Mouse (Mus musculus): ENCODE measurements around the gene Smc3. TPM values are rescaled to one million over a fixed set of nuclear protein-coding genes. Genes with fewer than 3 reads are reported as not detected.
A peak's percentile ranks its signal among the peaks of the same experiment; 100 is the strongest.

Gene Smc3
- polyA plus RNA-seq, 1 experiment from 2014 or later, result 64.0 TPM

DNA sequence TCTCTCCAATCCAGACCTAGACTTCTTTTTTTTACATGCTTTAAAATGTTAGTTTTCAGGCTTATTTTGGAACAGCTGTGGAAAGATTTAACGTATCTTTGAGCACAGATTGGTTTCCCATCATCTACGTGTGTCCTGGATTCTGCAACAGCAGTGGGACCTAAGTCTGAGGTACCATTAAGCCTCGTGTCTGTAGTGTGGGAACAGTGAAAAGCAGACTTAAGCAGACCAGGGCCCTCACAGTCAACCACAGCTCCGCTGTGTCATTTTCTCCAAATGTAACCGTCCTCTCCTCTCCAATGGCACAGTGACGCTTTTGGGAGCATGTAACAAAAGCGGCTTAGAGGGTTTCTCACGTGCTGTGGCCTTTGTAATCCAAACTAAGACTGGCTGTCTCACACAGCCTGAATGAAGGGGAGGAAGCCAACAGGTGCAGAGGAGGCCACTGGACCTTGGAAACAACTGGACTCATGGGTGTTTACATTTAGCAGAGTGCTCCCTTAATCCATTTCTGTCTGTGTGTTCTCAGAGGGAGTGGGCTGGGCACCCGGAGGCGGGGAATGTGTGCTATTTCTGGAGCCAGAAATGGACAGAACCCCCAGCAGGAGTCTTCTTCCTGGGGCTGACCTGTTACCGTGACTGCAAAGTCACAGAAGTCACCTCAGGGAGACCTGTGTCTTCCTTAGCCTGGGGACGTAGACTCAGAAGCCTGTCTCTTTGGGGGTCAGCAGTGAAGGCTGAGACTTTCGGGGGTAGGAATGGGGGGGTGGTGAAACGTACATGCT, 61.9 kb downstream of the Smc3 start:
- H3K4me3 ChIP-seq, result no peak overlapping the region
- no peak overlapping the region for H3K9ac ChIP-seq
- no peaks in the 10 kb centered on the region for H3K36me3 ChIP-seq
- ATAC-seq (ENCODE audit: insufficient number of reproducible peaks, low FRiP score, low TSS enrichment, low read depth), result no peak
- no peaks in the 10 kb centered on the region for H3K9me3 ChIP-seq
- H3K27me3 ChIP-seq, result peaks cover 20% of the 10 kb centered on the region; the same call in 1 of the 2 replicates
- H3K27ac ChIP-seq, result no peak overlapping the region
- 46% methylated on average over 14 of the region's 14 CpGs for WGBS
- peaks cover 3% of the 10 kb centered on the region; the same call in 1 of the 2 replicates for H3K4me1 ChIP-seq
- no peak overlapping the region for H3K4me2 ChIP-seq

DNA sequence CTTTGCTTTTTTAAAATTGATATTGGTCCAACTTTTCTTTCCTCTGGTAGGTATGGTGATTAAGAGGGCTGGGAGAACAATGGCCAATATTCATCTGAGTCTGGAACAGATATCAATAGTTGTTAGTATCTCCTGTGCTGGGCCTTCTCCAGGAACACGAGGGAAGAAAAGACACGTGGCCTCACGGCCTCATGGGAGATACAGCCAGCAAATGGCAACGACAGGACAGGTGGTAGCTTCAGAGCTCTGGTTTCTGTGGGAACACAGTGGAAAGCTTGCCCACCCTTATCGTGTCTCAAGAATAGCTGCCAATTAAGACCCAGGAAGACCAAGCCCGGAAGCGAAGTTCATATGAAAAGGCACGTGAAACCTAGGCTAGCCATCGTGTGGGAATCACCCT, 64.6 kb downstream of the Smc3 start:
- Histone ChIP-seq H3K36me3 (no peaks in the 10 kb centered on the region), H3K9ac (no peak overlapping the region), H3K27me3 (peaks cover 7% of the 10 kb centered on the region; the same call in 1 of the 2 replicates), H3K4me2 (no peak overlapping the region), H3K27ac (no peak overlapping the region), H3K4me3 (no peak overlapping the region), H3K4me1 (peaks cover 3% of the 10 kb centered on the region; the same call in 1 of the 2 replicates), H3K9me3 (no peaks in the 10 kb centered on the region)
- 88% methylated on average over 9 of the region's 9 CpGs for WGBS
- ATAC-seq (ENCODE audit: insufficient number of reproducible peaks, low FRiP score, low TSS enrichment, low read depth), result no peak

DNA sequence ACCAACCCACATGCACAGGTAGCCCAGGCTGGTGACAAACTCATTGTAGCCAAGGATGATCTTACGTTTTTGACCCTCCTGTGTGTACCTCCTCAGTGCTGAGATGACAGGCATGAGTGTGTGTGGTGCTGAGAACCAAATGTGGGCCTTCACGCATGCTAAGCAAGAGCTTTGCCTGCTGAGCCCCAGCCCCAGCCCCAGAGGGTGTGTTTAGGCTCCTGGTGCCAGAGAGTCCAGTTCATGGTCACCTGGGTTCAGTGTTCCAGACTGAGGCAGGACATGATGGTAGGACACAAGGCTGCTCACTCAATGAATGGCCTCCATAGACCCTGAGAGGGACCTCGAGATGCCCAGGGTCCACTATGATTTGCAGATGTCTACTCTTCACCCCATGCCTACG, 65.2 kb downstream of the Smc3 start:
- ATAC-seq (ENCODE audit: insufficient number of reproducible peaks, low FRiP score, low TSS enrichment, low read depth), result no peak
- no peak overlapping the region for H3K9ac ChIP-seq
- no peaks in the 10 kb centered on the region for H3K9me3 ChIP-seq
- peaks cover 13% of the 10 kb centered on the region for H3K27me3 ChIP-seq
- H3K36me3 ChIP-seq, result no peaks in the 10 kb centered on the region
- H3K27ac ChIP-seq, result no peak overlapping the region
- H3K4me2 ChIP-seq, result no peak overlapping the region
- H3K4me1 ChIP-seq, result peaks cover 3% of the 10 kb centered on the region; the same call in 1 of the 2 replicates
- no peak overlapping the region for H3K4me3 ChIP-seq
- WGBS, result 87% methylated on average over 4 of the region's 4 CpGs

DNA sequence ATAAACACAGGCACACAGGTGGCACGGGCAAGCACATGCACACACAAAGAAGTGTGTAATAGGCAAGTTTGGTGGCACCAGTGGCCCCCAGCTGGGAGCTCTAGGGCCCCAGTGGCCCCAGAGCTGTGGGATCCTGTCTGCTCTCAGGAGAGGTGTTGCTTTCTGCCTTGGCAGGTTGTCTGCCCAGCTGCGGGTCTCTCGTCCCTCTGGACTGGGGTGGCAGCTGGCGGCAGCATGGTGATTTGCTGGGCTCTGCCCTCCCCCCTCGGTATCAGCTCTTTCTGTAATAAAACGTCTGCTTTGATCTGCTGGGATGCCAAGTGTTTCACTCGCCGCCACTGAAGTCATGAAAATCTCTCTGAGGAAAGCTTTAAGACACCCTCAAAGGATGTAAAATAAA, 66.5 kb downstream of the Smc3 start:
- ATAC-seq (ENCODE audit: insufficient number of reproducible peaks, low FRiP score, low TSS enrichment, low read depth), result no peak
- no peaks in the 10 kb centered on the region for H3K36me3 ChIP-seq
- no peak overlapping the region for H3K4me3 ChIP-seq
- peaks cover 26% of the 10 kb centered on the region for H3K27me3 ChIP-seq
- no peak overlapping the region for H3K9ac ChIP-seq
- peaks cover 3% of the 10 kb centered on the region; the same call in 1 of the 2 replicates for H3K4me1 ChIP-seq
- no peaks in the 10 kb centered on the region for H3K9me3 ChIP-seq
- no peak overlapping the region for H3K27ac ChIP-seq
- H3K4me2 ChIP-seq, result no peak overlapping the region
- WGBS, result 15% methylated on average over 8 of the region's 8 CpGs

DNA sequence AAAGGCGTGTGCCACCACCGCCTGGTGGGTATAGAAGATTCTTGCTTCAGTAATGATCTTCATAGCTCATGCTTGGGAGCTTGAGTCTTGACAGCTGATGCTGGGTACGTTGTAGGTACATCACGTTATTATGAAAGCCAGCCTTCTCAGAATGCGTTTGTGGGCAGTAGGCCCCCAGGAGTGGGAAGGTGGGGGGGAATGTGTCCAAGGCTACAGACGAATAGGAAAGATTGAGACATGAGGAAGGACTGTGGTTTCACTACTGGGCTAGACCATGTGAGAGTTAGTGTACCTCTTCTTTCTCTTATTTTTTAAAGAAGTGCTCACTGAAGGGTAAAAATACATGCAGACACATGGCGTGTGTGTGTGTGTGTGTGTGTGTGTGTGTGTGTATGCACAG, 68.6 kb downstream of the Smc3 start:
- no peak overlapping the region for H3K4me3 ChIP-seq
- ATAC-seq (ENCODE audit: insufficient number of reproducible peaks, low FRiP score, low TSS enrichment, low read depth), result no peak
- H3K27me3 ChIP-seq, result peaks cover 36% of the 10 kb centered on the region

DNA sequence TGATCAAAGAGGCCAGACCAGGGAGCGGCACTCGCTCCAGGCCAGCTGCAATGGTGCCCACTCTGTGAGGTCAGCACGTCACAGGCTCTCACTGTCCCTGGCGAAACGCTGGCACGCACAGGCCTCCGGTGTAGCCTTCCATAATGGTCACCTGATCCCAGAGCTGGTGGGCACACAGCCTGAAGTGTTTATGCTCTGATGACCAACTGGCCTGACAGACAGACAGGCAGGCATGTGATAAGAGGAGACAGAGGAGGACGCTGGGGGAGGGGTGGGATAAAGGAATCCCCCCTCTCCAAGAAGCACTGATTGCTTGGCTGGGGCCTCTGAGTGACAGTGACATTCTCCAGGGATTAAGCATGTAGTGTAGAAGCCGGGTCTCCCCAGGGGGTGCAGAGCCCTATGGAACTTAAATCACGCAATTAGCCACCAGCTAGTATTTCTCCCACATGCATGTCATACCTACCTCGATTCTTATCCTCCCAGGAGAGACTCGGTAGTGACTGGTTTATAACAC, 70.5 kb downstream of the Smc3 start:
- 0 out of 2 replicates have a peak, but pooled peaks have one; percentile 58 for ATAC-seq (ENCODE audit: insufficient number of reproducible peaks, low FRiP score, low TSS enrichment, low read depth)
- no peak overlapping the region for H3K27ac ChIP-seq
- peaks cover 54% of the 10 kb centered on the region for H3K27me3 ChIP-seq
- no peaks in the 10 kb centered on the region for H3K36me3 ChIP-seq
- peaks cover 3% of the 10 kb centered on the region; the same call in 1 of the 2 replicates for H3K4me1 ChIP-seq
- no peak overlapping the region for H3K9ac ChIP-seq
- WGBS, result 27% methylated on average over 12 of the region's 12 CpGs
- H3K4me3 ChIP-seq, result no peak overlapping the region
- H3K4me2 ChIP-seq, result no peak overlapping the region
- H3K9me3 ChIP-seq, result no peaks in the 10 kb centered on the region

More for the DNA sequence above, 68.6 kb downstream of the Smc3 start:
- H3K4me1 ChIP-seq, result peaks cover 3% of the 10 kb centered on the region; the same call in 1 of the 2 replicates
- no peak overlapping the region for H3K27ac ChIP-seq
- H3K36me3 ChIP-seq, result no peaks in the 10 kb centered on the region
- WGBS, result 85% methylated on average over 7 of the region's 7 CpGs
- no peaks in the 10 kb centered on the region for H3K9me3 ChIP-seq
- no peak overlapping the region for H3K4me2 ChIP-seq
- H3K9ac ChIP-seq, result no peak overlapping the region

DNA sequence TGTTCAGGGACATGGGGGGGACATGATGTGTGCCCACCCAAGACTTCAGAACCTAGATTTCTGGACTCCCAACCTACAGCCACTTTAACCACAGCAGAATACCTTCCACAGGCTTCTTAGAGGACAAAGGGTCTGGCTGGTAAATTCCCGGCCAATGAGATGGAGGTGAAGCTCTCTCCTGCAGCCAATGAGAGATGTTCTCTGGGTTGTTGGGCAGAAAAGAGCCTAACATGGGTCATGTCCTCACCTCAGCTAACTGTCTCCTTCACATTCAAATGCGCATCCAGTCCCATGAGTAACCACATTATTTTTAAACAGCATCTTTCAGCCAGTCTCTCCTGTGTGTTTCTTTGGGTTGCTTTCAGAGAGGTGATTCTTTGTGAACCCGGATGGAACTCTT, 71.2 kb downstream of the Smc3 start:
- Histone ChIP-seq H3K36me3 (no peaks in the 10 kb centered on the region), H3K4me3 (no peak overlapping the region), H3K9me3 (no peaks in the 10 kb centered on the region), H3K9ac (no peak overlapping the region), H3K27ac (no peak overlapping the region), H3K4me1 (peaks cover 7% of the 10 kb centered on the region), H3K27me3 (peaks cover 62% of the 10 kb centered on the region), H3K4me2 (no peak overlapping the region)
- WGBS, result 65% methylated on average over 3 of the region's 3 CpGs
- ATAC-seq (ENCODE audit: insufficient number of reproducible peaks, low FRiP score, low TSS enrichment, low read depth), result no peak

DNA sequence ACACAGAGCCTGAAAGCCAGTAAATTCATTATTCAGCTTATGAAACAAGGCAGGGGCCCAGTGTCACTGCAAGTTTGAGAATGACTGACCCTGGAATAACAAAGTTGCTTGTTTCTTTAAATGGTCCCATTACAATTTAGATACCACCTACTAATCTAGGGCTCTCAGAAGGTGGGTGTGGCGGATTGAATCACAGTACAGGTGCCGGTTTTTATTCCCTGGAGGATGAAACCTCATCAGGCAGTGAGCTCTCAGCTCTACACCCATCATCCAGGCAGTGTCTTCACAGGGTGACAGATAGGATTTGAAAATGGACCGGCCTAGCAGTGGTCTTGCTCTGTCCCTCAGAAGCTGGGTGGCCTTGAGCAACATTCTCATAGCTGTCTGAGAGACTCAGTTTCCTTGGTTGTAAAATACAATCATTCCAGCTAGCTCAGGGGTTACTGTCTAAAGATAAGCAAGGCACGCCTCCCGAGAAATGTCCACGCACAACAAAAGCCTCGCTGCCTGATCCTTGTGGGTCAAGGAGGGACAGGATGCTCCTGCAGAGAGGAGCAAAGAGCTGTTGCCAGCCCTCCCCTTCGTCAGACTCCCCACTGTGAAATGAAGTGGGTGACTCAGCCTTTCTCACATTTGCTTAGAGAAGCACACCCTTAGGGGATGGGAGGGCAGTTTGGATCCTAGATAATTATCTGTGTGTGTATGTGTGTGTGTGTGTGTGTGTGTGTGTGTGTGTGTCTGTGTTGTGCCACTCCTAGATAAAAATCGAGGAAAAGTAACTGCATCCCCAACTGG, 74.1 kb downstream of the Smc3 start:
- Histone ChIP-seq H3K27ac (no peak overlapping the region), H3K4me2 (no peak overlapping the region), H3K27me3 (peaks cover 85% of the 10 kb centered on the region), H3K36me3 (no peaks in the 10 kb centered on the region), H3K4me3 (no peak overlapping the region), H3K9ac (no peak overlapping the region), H3K9me3 (no peaks in the 10 kb centered on the region), H3K4me1 (peaks cover 15% of the 10 kb centered on the region)
- ATAC-seq (ENCODE audit: insufficient number of reproducible peaks, low FRiP score, low TSS enrichment, low read depth), result no peak
- WGBS, result 34% methylated on average over 9 of the region's 9 CpGs

DNA sequence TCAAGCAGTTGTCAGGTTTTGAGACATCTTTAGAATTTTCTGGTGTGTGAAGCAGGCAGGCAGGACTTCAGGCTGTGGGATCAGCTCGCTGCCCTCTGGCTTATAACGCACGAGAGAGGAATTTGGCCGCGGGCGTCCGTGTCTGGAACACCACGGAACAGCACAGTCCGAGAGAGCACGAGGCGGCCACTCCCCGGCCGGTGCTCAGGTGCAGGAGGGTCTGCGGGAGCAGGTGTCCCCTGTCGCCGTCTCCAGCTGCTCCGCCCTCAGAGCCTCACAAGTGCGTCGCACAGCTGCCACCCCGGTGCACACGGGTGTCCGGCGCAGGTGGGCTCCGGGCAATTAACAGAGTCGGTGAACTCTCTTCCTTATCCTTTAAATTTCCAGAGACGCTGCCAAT, 76.0 kb downstream of the Smc3 start:
- peak overlapping the region; percentile 99 for H3K4me2 ChIP-seq
- H3K4me3 ChIP-seq, result peak overlapping the region; percentile 58
- no peaks in the 10 kb centered on the region for H3K9me3 ChIP-seq
- H3K27ac ChIP-seq, result no peak overlapping the region
- H3K36me3 ChIP-seq, result no peaks in the 10 kb centered on the region
- ATAC-seq (ENCODE audit: insufficient number of reproducible peaks, low FRiP score, low TSS enrichment, low read depth), result 0 out of 2 replicates have a peak, but pooled peaks have one; percentile 35
- under 1% methylated on average over 26 of the region's 26 CpGs for WGBS
- H3K27me3 ChIP-seq, result peaks cover 75% of the 10 kb centered on the region
- H3K9ac ChIP-seq, result no peak overlapping the region
- H3K4me1 ChIP-seq, result peaks cover 15% of the 10 kb centered on the region

DNA sequence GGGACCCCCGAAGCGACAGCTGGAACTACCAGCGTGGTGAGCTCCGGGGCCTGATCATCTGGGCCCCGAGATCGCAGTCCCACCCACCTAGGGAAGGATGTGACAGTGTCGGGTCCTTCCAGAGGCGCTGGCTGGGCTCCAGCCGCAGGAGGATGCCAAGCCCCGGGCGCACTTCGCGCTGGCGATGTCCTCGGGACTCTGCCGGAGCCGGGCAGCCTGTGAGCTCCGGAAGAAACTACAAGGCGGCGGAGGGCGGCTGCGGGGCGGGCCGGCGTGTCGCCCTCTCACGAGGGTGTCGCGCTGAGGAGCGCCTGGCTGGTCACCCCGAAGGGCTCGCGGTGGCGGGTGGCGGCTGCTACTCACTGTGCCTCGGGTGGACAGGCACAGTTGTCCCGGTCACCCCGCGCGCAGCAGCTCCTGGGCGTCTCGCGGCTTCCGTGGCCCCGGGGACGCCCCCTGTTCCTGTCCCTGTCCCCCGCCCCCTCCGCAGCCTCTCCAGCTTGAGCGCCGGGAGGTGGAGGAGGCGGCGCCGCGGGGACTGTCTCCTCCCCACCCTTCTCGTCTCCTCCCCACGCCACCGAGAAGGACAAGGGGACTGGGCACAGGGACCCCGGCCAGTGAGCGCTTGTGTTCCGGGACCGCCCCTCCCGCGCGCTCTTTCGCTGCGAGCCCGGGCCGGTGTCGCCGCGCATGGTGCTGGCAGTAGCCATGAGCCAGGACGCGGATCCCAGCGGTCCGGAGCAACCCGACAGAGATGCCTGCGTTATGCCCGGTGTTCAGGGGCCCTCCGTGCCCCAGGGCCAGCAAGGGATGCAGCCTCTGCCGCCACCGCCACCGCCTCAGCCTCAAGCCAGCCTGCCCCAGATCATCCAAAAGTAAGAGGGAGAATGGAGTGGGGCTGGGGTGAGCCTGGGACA, 76.8 kb downstream of the Smc3 start, which contains the start of gene Rbm20:
Rbm20 (plus strand) TSS at position 589 of the 917 bp plus-strand sequence.
- WGBS, result under 1% methylated on average over 80 of the region's 82 CpGs
- H3K27me3 ChIP-seq, result peaks cover 73% of the 10 kb centered on the region
- no peak within 1 kb of the TSS for H3K27ac ChIP-seq
- H3K4me1 ChIP-seq, result peaks cover 15% of the 10 kb centered on the region
- H3K9me3 ChIP-seq, result no peaks in the 10 kb centered on the region
- H3K9ac ChIP-seq, result peak within 1 kb of the TSS; percentile 44; the same call in 1 of the 2 replicates
- no peaks in the 10 kb centered on the region for H3K36me3 ChIP-seq
- peak within 1 kb of the TSS; percentile 99 for H3K4me2 ChIP-seq
- ATAC-seq (ENCODE audit: insufficient number of reproducible peaks, low FRiP score, low TSS enrichment, low read depth), result peak; percentile 76
- H3K4me3 ChIP-seq, result peak within 1 kb of the TSS; percentile 58

DNA sequence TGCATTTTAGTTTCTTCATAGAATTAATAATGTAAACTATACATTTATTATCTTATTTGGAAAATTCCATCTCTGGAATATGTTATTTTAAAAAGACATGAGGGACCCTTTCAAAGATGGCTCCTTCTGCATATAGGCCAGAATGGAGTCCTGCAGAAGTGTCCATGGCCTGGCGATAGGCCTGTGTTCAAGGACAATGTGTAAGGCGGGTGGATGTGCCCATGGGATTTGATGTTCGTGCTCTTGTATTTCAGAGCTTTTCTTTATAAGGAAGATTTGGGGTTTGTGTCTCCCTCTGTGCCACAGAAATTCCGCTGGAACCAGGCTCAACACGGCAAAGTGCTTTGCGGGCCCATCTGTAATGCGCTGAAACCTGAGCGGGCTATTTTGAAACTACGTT, 79.0 kb downstream of the Smc3 start:
- Histone ChIP-seq H3K4me2 (no peak overlapping the region), H3K4me1 (peaks cover 22% of the 10 kb centered on the region), H3K36me3 (no peaks in the 10 kb centered on the region), H3K9ac (no peak overlapping the region), H3K4me3 (no peak overlapping the region), H3K27me3 (peaks cover 81% of the 10 kb centered on the region), H3K27ac (no peak overlapping the region), H3K9me3 (no peaks in the 10 kb centered on the region)
- 92% methylated on average over 9 of the region's 9 CpGs for WGBS
- no peak for ATAC-seq (ENCODE audit: insufficient number of reproducible peaks, low FRiP score, low TSS enrichment, low read depth)
